Mouse (Mus musculus) B cell, adult (primary cell): Measurements from ENCODE around the gene Vmn2r88. TPM values are rescaled to one million over a fixed set of nuclear protein-coding genes. Genes with fewer than 3 reads are reported as not detected.

Experiments used
- total RNA-seq: library from RNA; stranded (reverse); gene quantifications from 4 replicates; pipeline ENCODE4 v1.2.4, GENCODE M21; 2023; ENCODE audit not compliant: inconsistent age

Vmn2r88 gene
- not detected in 4 replicates for total RNA-seq

DNA sequence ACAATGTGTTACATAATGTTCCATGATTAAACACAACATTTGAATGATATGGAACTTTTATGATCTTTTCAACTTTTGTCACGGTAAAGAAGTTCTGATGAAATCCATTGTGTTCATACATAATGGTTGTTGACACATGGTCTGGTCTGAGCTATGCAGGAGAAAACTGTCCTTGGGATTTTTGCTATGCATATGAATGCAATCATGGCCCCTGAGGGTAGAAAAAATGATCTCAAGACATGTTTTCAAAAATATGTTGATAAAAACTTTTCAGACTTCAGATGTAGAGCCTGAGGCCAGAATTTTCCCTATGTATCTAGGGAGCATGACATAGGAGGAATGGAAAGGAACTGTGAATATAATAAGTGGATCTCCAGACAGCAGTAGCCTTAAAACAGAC is at the start of gene Vmn2r88:
Gene Vmn2r88, plus strand, starts transcription at position 301 of the 400 bp plus-strand sequence.

DNA sequence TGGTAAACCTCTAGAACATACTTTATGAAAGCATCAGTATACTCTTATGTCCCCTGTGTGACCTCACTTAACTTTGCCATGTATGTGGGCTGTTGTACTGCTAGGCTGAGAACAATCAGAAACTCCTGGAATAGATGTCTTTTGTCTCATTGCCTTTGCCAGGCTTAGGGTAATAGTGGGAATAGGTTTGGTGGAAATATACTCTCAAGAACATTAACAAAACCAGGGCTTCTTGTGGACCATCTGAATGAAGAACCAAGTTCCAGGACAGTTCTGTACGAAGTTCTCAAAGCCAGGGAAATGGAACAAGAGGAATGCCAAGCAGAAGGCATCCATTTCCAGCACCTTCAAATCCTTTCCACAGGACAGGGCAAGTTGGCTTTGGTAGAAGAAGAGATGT is 49.2 kb upstream of the Vmn2r88 start, which contains the start of gene Gm7247:
Gene Gm7247, plus strand, starts transcription at position 301 of the 400 bp plus-strand sequence.

DNA sequence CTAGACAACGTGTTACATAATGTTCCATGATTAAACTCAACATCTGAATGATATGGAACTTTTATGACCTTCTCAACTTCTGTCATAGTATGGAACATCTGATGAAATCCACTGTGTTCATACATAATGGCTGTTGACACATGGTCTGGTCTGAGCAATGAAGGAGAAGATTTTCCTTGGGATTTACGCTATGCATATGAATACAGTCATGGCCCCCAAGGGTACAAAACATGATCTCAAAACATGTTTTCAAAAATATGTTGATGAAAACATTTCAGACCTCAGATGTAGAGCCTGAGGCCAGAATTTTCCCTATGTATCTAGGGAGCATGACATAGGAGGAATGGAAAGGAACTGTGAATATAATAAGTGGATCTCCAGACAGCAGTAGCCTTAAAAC is 40.9 kb downstream of the Vmn2r88 start, which contains the start of gene Vmn2r89:
Gene Vmn2r89, plus strand, starts transcription at position 301 of the 400 bp plus-strand sequence.

Other genes starting within 250 kb of the Vmn2r88 start
- gene Rnase2b, start 248.6 kb upstream of the Vmn2r88 start, total RNA-seq: not detected in 4 replicates
- not detected in 4 replicates for gene Ang2, start 211.7 kb upstream of the Vmn2r88 start, total RNA-seq
- not detected in 4 replicates for gene Ear14, start 207.4 kb upstream of the Vmn2r88 start, total RNA-seq
- not detected in 4 replicates for gene Rnase2a, start 154.7 kb upstream of the Vmn2r88 start, total RNA-seq
- not detected in 4 replicates for gene Gm7247, start 49.1 kb upstream of the Vmn2r88 start, total RNA-seq
- not detected in 4 replicates for gene Vmn2r89, start 41.0 kb downstream of the Vmn2r88 start, total RNA-seq
- gene Gm5622, start 142.0 kb downstream of the Vmn2r88 start, total RNA-seq: not detected in 4 replicates
- gene Gm17175, start 163.2 kb downstream of the Vmn2r88 start, total RNA-seq: not detected in 4 replicates
- gene Gm17174, start 181.3 kb downstream of the Vmn2r88 start, total RNA-seq: not detected in 4 replicates
- gene Gm17078, start 200.5 kb downstream of the Vmn2r88 start, total RNA-seq: not detected in 4 replicates
- gene Gm4181, start 224.8 kb downstream of the Vmn2r88 start, total RNA-seq: not detected in 4 replicates